Mouse (Mus musculus): Measurements from ENCODE around the gene Vps37b. TPM values are rescaled to one million over a fixed set of nuclear protein-coding genes. Genes with fewer than 3 reads are reported as not detected.

The Vps37b gene
- polyA plus RNA-seq, 1 experiment, result 22.6 TPM

DNA sequence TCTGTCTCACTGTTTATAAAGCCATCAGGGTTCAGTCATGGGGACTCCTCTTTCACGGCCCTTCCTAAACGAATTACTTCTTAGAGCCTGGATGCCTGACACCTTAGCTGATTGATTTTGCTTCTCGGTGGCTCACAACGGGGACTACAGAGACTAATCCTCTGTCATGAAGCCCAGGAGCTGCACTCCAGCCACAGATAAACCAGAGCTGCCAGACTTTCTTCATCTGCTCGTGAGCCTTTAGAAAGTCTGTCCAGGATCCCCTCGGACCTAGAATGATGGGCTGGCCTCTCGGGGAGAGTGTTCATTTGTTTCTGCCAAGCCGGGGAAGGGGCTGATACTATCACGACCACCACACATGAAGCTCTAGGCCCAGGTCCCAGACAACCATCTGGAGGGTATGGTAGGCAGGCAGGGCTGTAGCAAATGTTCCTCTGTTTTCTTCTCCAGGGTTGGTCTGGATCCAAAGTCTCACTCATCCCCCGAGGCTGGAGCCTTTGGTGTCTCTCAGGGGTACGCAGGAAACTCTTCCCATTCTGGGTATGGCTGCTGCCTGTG is 13.5 kb upstream of the Vps37b start:
- DNase-seq, result no peak
- Histone ChIP-seq H3K36me3 (ENCODE audit: control insufficient read depth, insufficient read depth, low read length) (no peaks in the 10 kb centered on the region), H3K4me3 (ENCODE audit: insufficient read depth, low read depth, low read length) (no peak overlapping the region), H3K27ac (ENCODE audit: insufficient read depth, low read depth, low read length) (no peak overlapping the region), H3K27me3 (replicated peaks; ENCODE audit: control insufficient read depth, insufficient read depth, low read length) (no peaks in the 10 kb centered on the region), H3K4me1 (ENCODE audit: control insufficient read depth, insufficient read depth, low read length) (no peaks in the 10 kb centered on the region)
- TF ChIP-seq POLR2A (IDR thresholded peaks at IDR 0.05; ENCODE audit: low read depth, low read length) (no peak), CTCF (conservative IDR thresholded peaks at IDR 0.05; ENCODE audit: insufficient read depth, insufficient read length, low read depth, low read length) (no peak)
- 64% methylated on average over 11 of the region's 11 CpGs for WGBS

DNA sequence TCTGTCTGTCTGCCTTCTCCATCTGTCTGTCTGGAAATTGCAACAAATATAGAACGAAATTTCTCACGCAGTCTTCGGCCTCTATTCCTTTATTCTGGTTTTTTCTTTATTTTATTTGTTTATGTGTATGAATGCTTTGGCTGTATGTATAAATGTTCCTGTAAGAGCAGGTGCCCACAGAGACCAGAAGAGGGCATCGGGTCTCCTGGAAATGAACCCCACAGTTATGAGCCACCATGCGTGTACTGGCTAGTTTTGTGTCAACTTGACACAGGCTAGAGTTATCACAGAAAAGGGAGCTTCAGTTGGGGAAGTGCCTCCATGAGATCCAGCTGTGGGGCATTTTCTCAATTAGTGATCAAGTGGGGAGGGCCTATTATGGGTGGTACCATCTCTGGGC is 11.9 kb upstream of the Vps37b start:
- Histone ChIP-seq H3K4me1 (ENCODE audit: control insufficient read depth, insufficient read depth, low read length) (no peaks in the 10 kb centered on the region), H3K4me3 (ENCODE audit: insufficient read depth, low read depth, low read length) (no peak overlapping the region), H3K27me3 (replicated peaks; ENCODE audit: control insufficient read depth, insufficient read depth, low read length) (no peaks in the 10 kb centered on the region), H3K36me3 (ENCODE audit: control insufficient read depth, insufficient read depth, low read length) (no peaks in the 10 kb centered on the region), H3K27ac (ENCODE audit: insufficient read depth, low read depth, low read length) (no peak overlapping the region)
- no peak for TF ChIP-seq POLR2A (IDR thresholded peaks at IDR 0.05; ENCODE audit: low read depth, low read length)
- TF ChIP-seq CTCF (conservative IDR thresholded peaks at IDR 0.05; ENCODE audit: insufficient read depth, insufficient read length, low read depth, low read length), result 0 out of 2 replicates have a peak, but pooled peaks have one; percentile 7
- WGBS, result 82% methylated on average over 5 of the region's 5 CpGs
- no peak for DNase-seq

DNA sequence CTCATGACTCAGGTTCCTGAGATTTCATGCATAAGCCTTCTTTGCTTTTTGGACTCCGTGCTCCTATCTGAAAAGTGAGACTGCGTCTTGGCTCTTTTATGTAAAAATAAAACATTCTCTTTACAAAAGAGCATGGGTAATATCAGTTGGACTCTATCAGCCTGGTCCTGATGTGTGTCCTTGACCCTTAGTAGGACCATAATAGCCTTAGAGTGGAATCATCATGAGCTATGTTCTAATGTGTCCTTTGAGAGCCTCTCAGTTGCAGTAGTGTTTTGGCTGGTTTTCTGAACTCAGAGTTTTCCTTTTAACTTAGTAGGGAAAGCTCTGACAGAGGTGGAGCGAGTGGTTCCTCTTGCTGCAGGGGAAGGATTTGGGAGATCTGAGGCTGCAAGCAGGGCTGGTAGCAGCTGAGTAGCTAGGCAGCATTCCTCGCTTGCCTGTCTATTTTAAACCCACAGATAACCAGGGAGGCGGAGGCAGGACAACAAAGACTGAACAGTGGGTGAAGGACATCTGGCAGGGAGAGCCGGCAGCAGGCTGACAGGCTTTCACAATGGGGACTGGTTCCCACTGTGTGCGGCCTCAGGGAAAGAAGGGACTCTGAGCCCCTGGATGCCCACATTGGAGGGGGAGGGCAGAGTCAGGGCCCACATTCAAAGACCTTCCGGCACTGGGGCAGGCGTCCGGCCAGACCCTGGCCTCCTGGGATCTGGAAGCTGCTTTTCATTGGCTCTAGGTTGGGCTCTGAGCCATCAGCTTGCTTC is 11.3 kb upstream of the Vps37b start:
- no peaks in the 10 kb centered on the region for H3K27me3 ChIP-seq (replicated peaks; ENCODE audit: control insufficient read depth, insufficient read depth, low read length)
- no peak overlapping the region for H3K4me3 ChIP-seq (ENCODE audit: insufficient read depth, low read depth, low read length)
- DNase-seq, result no peak
- H3K27ac ChIP-seq (ENCODE audit: insufficient read depth, low read depth, low read length), result no peak overlapping the region
- TF ChIP-seq CTCF (conservative IDR thresholded peaks at IDR 0.05; ENCODE audit: insufficient read depth, insufficient read length, low read depth, low read length) (no peak), POLR2A (IDR thresholded peaks at IDR 0.05; ENCODE audit: low read depth, low read length) (no peak)
- H3K36me3 ChIP-seq (ENCODE audit: control insufficient read depth, insufficient read depth, low read length), result no peaks in the 10 kb centered on the region
- H3K4me1 ChIP-seq (ENCODE audit: control insufficient read depth, insufficient read depth, low read length), result no peaks in the 10 kb centered on the region
- 74% methylated on average over 10 of the region's 10 CpGs for WGBS

DNA sequence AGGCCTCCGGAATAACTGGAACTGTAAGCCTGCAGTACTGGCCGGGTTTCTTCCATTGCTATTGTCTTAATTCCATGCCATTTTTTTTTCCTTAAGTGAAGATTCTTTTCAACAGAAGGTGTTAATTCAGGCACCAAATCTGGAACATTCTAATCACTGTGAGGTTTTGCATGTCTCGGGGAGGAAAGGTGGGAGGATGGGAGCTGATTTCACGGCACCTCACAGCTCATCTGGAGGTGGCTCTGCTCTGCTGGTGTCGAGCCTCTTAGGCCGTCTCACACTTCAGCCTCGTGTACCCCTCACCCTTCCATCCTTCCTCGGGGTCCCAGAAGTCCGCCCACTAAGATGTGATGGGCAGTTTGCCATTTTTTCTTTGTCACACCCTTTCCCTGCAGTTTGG is 9.0 kb upstream of the Vps37b start:
- Histone ChIP-seq H3K27me3 (replicated peaks; ENCODE audit: control insufficient read depth, insufficient read depth, low read length) (no peaks in the 10 kb centered on the region), H3K36me3 (ENCODE audit: control insufficient read depth, insufficient read depth, low read length) (no peaks in the 10 kb centered on the region), H3K4me1 (ENCODE audit: control insufficient read depth, insufficient read depth, low read length) (no peaks in the 10 kb centered on the region), H3K27ac (ENCODE audit: insufficient read depth, low read depth, low read length) (no peak overlapping the region), H3K4me3 (ENCODE audit: insufficient read depth, low read depth, low read length) (no peak overlapping the region)
- no peak for TF ChIP-seq POLR2A (IDR thresholded peaks at IDR 0.05; ENCODE audit: low read depth, low read length)
- TF ChIP-seq CTCF (conservative IDR thresholded peaks at IDR 0.05; ENCODE audit: insufficient read depth, insufficient read length, low read depth, low read length), result no peak
- 64% methylated on average over 9 of the region's 9 CpGs for WGBS
- DNase-seq, result no peak

DNA sequence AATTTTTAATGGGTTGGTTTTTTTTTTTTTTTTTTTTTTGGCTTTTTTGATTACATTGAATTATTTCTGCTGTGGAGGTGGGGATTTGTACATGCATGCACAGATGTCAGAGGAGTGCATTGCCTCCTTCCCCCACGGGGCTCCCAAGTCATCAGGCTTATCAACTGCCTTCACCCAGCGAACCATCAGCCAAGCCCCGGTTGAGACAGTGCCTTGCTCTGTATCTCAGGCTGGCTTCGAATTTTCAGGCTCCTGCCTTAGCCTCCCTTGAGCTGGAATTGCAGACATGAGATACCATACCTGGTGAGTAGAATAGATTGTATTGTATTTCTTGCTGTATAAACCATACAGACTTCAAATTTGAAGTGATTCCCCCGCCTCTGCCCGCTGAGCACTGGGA is 7.5 kb upstream of the Vps37b start:
- Histone ChIP-seq H3K27ac (ENCODE audit: insufficient read depth, low read depth, low read length) (no peak overlapping the region), H3K4me3 (ENCODE audit: insufficient read depth, low read depth, low read length) (no peak overlapping the region), H3K27me3 (replicated peaks; ENCODE audit: control insufficient read depth, insufficient read depth, low read length) (no peaks in the 10 kb centered on the region), H3K4me1 (ENCODE audit: control insufficient read depth, insufficient read depth, low read length) (no peaks in the 10 kb centered on the region), H3K36me3 (ENCODE audit: control insufficient read depth, insufficient read depth, low read length) (no peaks in the 10 kb centered on the region)
- TF ChIP-seq POLR2A (IDR thresholded peaks at IDR 0.05; ENCODE audit: low read depth, low read length), result no peak
- no peak for TF ChIP-seq CTCF (conservative IDR thresholded peaks at IDR 0.05; ENCODE audit: insufficient read depth, insufficient read length, low read depth, low read length)
- 91% methylated on average over 6 of the region's 6 CpGs for WGBS
- DNase-seq, result no peak

DNA sequence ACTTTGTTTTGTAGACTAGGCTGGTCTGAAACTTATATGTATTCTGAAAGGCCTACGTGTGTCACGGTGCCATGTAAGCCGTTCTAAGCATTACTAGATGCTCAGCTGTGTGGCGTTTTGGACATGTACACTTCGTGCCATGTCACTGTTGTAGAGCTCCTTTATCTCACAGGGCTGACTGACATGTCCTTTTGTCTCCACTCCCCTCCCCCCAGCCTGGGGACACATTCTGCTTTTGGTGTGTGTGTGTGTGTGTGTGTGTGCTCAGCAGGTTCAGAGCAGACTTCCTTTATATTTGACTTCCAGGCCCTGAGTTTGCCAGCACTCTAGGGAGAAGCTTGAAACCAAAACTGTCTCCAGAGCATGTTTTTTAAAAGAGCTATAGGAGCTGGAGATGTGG is 4.8 kb upstream of the Vps37b start:
- H3K4me1 ChIP-seq (ENCODE audit: control insufficient read depth, insufficient read depth, low read length), result no peaks in the 10 kb centered on the region; the same call in 1 of the 2 replicates
- H3K27ac ChIP-seq (ENCODE audit: insufficient read depth, low read depth, low read length), result no peak overlapping the region
- no peak for DNase-seq
- H3K36me3 ChIP-seq (ENCODE audit: control insufficient read depth, insufficient read depth, low read length), result no peaks in the 10 kb centered on the region
- no peak for TF ChIP-seq POLR2A (IDR thresholded peaks at IDR 0.05; ENCODE audit: low read depth, low read length)
- no peak for TF ChIP-seq CTCF (conservative IDR thresholded peaks at IDR 0.05; ENCODE audit: insufficient read depth, insufficient read length, low read depth, low read length)
- no peak overlapping the region for H3K4me3 ChIP-seq (ENCODE audit: insufficient read depth, low read depth, low read length)
- 85% methylated on average over 5 of the region's 5 CpGs for WGBS
- no peaks in the 10 kb centered on the region for H3K27me3 ChIP-seq (replicated peaks; ENCODE audit: control insufficient read depth, insufficient read depth, low read length)

DNA sequence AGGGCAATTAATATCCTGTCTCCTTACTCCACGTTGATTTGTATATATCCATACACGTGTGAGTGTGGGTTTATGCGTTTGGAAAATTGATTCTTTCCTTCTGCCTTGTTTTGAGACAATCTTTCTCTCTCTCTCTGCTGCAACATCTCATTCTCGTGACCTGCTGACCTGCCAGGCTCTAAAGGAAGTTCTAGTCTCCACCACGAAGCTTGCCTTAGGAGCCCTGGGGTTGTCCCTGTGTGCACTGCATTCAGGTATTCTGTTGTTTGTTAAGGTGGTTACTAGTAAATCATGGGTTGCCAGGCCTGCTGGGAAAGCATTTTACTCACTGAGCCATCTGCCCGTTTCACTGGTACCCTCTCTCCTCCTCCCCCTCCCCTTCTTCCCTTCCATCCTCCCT is 4.3 kb upstream of the Vps37b start:
- Histone ChIP-seq H3K27ac (ENCODE audit: insufficient read depth, low read depth, low read length) (no peak overlapping the region), H3K36me3 (ENCODE audit: control insufficient read depth, insufficient read depth, low read length) (no peaks in the 10 kb centered on the region), H3K4me1 (ENCODE audit: control insufficient read depth, insufficient read depth, low read length) (no peaks in the 10 kb centered on the region; the same call in 1 of the 2 replicates), H3K27me3 (replicated peaks; ENCODE audit: control insufficient read depth, insufficient read depth, low read length) (no peaks in the 10 kb centered on the region), H3K4me3 (ENCODE audit: insufficient read depth, low read depth, low read length) (no peak overlapping the region)
- no peak for DNase-seq
- 51% methylated on average over 6 of the region's 6 CpGs for WGBS
- TF ChIP-seq POLR2A (IDR thresholded peaks at IDR 0.05; ENCODE audit: low read depth, low read length) (no peak), CTCF (conservative IDR thresholded peaks at IDR 0.05; ENCODE audit: insufficient read depth, insufficient read length, low read depth, low read length) (no peak)

All from kidney, adult 2 months (tissue).